Mouse (Mus musculus): ENCODE measurements around the gene Gm11020. TPM values are rescaled to one million over a fixed set of nuclear protein-coding genes. Genes with fewer than 3 reads are reported as not detected.

Gm11020 gene
- total RNA-seq, 1 experiment from 2014 or later, result not detected

Other genes with a start within 250 kb of the Gm11020 start
- gene Cdh5, start 219.9 kb upstream of the Gm11020 start, total RNA-seq (2017), result not detected in 3 replicates
- gene Bean1, start 151.1 kb upstream of the Gm11020 start, total RNA-seq (2017), result 0.19 TPM in 1 of 3 replicates, not detected in the others
- gene Tk2, start 73.0 kb upstream of the Gm11020 start, total RNA-seq (2017), result 39.0 to 49.4 TPM (median 44.6 TPM) in 3 replicates
- gene Cklf, start 70.7 kb upstream of the Gm11020 start, total RNA-seq (2017), result 33.6 to 48.9 TPM (median 35.8 TPM) in 3 replicates
- 4.7 TPM in 1 of 3 replicates, not detected in the others for gene Cmtm2a, start 28.4 kb upstream of the Gm11020 start, total RNA-seq (2017)
- not detected in 3 replicates for gene Gm45711, start 11.5 kb upstream of the Gm11020 start, total RNA-seq (2017)
- gene Cmtm1, start 11.4 kb upstream of the Gm11020 start, total RNA-seq (2017), result not detected in 3 replicates
- 2.6 TPM in 1 of 3 replicates, not detected in the others for gene Cmtm2b, start 663 bp downstream of the Gm11020 start, total RNA-seq (2017)
- gene Cmtm3, start 17.8 kb downstream of the Gm11020 start, total RNA-seq (2017), result 14.1 to 17.1 TPM (median 16.7 TPM) in 3 replicates
- gene Cmtm4, start 74.2 kb downstream of the Gm11020 start, total RNA-seq (2017), result 0.19 to 0.97 TPM (median 0.64 TPM) in 3 replicates
- gene Dync1li2, start 121.5 kb downstream of the Gm11020 start, total RNA-seq (2017), result 57.3 to 86.0 TPM (median 57.8 TPM) in 3 replicates
- 0.21 TPM in 1 of 3 replicates, not detected in the others for gene Terb1, start 188.3 kb downstream of the Gm11020 start, total RNA-seq (2017)
- gene Nae1, start 213.1 kb downstream of the Gm11020 start, total RNA-seq (2017), result 103 to 118 TPM (median 115 TPM) in 3 replicates
- 1.3 to 3.6 TPM (median 3.3 TPM) in 3 replicates for gene Car7, start 213.1 kb downstream of the Gm11020 start, total RNA-seq (2017)

All from monocyte, adult 5-6 weeks (primary cell).